Mouse (Mus musculus) olfactory bulb, adult 2 months (tissue): ENCODE measurements around the gene Rbm47. TPM values are rescaled to one million over a fixed set of nuclear protein-coding genes. Genes with fewer than 3 reads are reported as not detected.

Experiments
- H3K27ac ChIP-seq: fragments of 200-500 bp; 2 replicates; pipeline ENCODE4 v1.5.1; 2012; ENCODE audit warnings: low read depth, low read length; ENCODE audit not compliant: insufficient read depth
- H3K4me1 ChIP-seq: fragments of 200-500 bp; 2 replicates; pipeline ENCODE4 v1.6.1; 2012; ENCODE audit warnings: low read length; ENCODE audit not compliant: control insufficient read depth, insufficient read depth
- H3K4me3 ChIP-seq: fragments of 200-500 bp; 2 replicates; pipeline ENCODE4 v1.5.1; 2012; ENCODE audit warnings: mild to moderate bottlenecking, low read depth, low read length, moderate library complexity; ENCODE audit not compliant: insufficient read depth
- CTCF ChIP-seq: fragments of 200-500 bp; IDR thresholded peaks from 2 replicates; pipeline ENCODE4 v1.5.1; 2012; ENCODE audit warnings: low read depth, mild to moderate bottlenecking, low read length, moderate library complexity; ENCODE audit not compliant: insufficient read depth
- POLR2A ChIP-seq: fragments of 200-500 bp; IDR thresholded peaks from 2 replicates; pipeline ENCODE4 v1.6.1; 2012; ENCODE audit warnings: mild to moderate bottlenecking, low read depth, low read length, moderate library complexity; ENCODE audit not compliant: insufficient read depth
- WGBS: fragments of 180-500 bp; shearing (Covaris S2); methylation state at CpG from one replicate; pipeline ENCODE4 v1.1.7; 2018; 5-methylcytosine and 5-hydroxymethylcytosine counted together
- polyA plus RNA-seq: library from polyadenylated mRNA; stranded (reverse); fragments of >200 nt; gene quantifications from 2 replicates; pipeline ENCODE4 v1.2.4, GENCODE M21; 2012; ENCODE audit warnings: low replicate concordance; ENCODE audit not compliant: missing spikeins, insufficient read depth, insufficient read length

Rbm47 gene
- polyA plus RNA-seq, 1 experiment: not detected

DNA sequence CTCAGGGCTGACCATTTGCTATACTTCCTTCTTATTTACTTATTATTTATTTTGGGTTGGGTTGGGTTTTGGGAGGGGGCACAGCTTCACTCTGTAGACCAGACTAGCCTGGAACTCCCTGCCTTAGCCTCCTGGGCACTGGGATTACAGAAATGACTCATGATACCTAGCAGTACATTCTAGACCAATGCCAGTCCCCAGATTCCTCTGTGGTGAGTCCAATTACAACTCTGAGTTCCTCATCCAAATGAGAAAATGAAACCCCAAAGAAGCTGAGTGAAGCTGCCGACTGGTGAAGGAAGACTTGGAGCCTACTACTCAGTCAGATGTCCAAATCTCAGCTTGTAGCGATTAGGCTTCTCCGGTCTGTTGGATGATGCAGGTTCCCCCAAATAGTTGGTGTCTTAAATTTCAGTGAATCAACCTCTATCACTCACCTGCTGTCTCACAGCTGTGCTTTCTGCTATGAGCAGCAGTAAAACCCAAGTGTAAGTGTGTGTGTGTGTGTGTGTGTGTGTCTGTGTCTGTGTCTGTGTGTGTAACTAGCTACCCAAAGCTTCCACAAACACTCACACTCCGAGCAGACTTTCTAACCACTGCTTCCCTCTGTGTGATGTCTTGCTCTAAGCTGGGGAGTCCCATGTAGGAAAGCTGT lies 84.5 kb downstream of the Rbm47 start:
- Histone ChIP-seq H3K27ac (no peak overlapping the region), H3K4me1 (no peaks in the 10 kb centered on the region), H3K4me3 (no peak overlapping the region)
- 94% methylated on average over 4 of the region's 4 CpGs for WGBS
- TF ChIP-seq POLR2A (no peak), CTCF (no peak)

DNA sequence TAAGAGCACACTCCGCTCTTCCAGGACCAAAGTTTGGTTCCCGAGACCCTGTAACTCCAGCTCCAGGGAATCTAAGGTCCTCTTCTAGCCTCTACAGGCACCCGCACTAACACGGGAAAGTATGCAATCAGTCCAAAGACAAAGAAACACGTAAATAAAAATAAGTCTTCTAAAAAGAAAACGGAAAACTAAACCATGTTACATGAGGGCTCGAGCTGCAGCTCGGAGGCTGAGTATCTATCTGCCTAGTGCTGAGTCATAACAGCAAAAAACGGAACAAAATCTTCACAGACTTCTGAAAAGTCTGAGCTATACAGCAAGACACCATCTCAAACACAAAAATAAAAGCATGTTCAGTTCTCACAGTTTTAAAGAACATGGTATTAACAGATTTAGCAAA lies 86.0 kb downstream of the Rbm47 start:
- no peak overlapping the region for H3K27ac ChIP-seq
- WGBS: 78% methylated on average over 9 of the region's 9 CpGs
- H3K4me3 ChIP-seq: no peak overlapping the region
- no peaks in the 10 kb centered on the region for H3K4me1 ChIP-seq
- TF ChIP-seq POLR2A (no peak), CTCF (no peak)

DNA sequence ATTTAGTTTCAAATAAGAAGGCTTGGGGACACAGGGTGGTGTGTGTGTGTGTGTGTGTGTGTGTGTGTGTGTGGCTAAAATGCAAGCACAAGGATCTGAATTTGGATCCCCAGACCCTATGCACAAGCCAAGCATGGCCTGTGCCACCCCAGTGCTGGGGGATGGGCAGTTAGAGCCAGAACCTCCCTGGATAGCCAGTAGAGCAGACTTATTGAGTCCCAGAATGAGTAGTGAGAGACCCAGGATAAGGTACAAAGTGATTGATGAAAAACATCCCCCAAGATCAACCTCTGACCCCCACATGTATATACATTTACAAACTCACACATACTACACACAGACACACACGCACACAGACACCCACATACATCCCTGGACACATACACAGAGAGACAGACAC lies 86.6 kb downstream of the Rbm47 start:
- 95% methylated on average over 1 of the region's 1 CpGs for WGBS
- Histone ChIP-seq H3K4me3 (no peak overlapping the region), H3K27ac (no peak overlapping the region), H3K4me1 (no peaks in the 10 kb centered on the region)
- no peak for TF ChIP-seq POLR2A
- TF ChIP-seq CTCF: no peak

DNA sequence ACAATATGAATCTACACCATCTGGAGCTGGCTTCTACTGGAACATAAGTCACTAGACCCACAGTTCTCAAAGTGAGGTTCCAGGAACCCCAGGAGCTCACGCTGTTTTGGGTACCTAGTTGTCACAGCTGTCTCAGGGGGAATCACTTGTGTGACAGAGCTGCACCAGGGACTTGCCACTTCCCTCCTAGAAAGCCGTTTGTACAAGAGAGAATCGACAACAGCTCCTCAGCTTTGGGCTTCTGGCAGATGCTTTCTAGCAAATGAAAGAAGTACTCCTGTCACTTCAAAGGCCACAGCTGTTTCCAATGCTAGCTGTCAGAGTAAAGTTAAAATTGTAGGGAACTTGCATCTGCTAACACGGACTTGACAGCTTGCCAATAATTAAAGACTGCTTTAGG lies 87.4 kb downstream of the Rbm47 start:
- H3K27ac ChIP-seq: no peak overlapping the region
- WGBS: 47% methylated on average over 4 of the region's 4 CpGs
- H3K4me1 ChIP-seq: no peaks in the 10 kb centered on the region
- TF ChIP-seq POLR2A (no peak), CTCF (no peak)
- H3K4me3 ChIP-seq: no peak overlapping the region

DNA sequence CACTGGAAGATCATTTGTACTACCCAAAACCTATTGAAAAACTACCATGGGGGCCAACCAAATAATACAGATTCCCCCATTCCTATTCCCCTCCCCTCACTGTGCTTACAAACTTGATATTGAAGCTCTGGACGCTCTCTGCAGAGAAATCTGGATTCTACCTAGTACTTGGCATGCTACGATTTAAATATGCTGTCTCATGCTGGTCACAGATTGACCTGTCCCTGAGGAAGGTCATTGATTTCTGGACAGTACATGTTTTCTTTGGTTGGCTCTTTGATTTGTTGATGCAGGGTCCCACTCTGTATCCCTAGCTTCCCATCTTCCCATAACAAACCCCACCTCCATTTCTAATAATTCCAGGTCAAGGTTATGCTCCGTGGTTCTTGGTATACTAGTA lies 88.4 kb downstream of the Rbm47 start:
- TF ChIP-seq CTCF (no peak), POLR2A (no peak)
- Histone ChIP-seq H3K27ac (no peak overlapping the region), H3K4me1 (no peaks in the 10 kb centered on the region), H3K4me3 (no peak overlapping the region)
- WGBS: 96% methylated on average over 3 of the region's 3 CpGs

DNA sequence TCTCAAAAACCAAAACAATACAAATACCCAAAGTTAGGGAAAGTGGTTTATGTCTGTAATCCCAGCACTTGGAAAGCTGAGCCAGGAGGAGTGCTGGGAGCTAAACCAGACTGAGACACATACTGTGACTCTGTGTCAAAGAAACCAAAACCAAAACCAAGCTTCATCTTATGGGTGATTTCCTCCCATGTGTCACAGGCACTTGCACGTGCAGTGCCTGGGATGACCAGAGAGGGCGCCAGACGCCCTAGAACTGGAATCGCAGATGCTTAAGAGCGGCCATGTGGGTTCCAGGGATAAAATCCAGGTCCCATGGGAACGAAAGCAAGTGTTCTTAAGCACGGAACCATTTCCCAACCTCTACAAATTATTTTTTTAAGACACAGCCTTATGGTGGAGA lies 89.6 kb downstream of the Rbm47 start:
- no peak for TF ChIP-seq POLR2A
- no peak for TF ChIP-seq CTCF
- Histone ChIP-seq H3K27ac (no peak overlapping the region), H3K4me3 (no peak overlapping the region), H3K4me1 (no peaks in the 10 kb centered on the region)
- WGBS: 45% methylated on average over 7 of the region's 7 CpGs

DNA sequence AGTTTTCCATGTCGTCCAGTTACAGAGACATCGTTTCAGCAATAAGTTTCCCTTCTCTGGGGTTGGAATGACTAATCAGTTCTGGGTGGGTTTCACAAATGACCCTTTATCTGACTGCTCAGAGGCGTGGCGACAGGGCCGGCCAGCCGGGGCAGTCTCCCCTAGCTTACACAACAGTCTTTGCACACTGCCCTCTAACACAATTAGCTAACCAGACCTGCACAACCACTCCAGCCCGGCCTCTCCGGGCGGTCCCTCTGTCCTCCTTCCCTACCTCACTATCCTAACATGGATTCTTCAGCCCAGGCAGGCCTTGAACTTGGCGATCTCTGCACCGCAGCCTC lies 90.7 kb downstream of the Rbm47 start:
- no peak overlapping the region for H3K4me3 ChIP-seq
- TF ChIP-seq POLR2A (no peak), CTCF (no peak)
- no peak overlapping the region for H3K27ac ChIP-seq
- no peaks in the 10 kb centered on the region for H3K4me1 ChIP-seq
- WGBS: 81% methylated on average over 11 of the region's 11 CpGs

DNA sequence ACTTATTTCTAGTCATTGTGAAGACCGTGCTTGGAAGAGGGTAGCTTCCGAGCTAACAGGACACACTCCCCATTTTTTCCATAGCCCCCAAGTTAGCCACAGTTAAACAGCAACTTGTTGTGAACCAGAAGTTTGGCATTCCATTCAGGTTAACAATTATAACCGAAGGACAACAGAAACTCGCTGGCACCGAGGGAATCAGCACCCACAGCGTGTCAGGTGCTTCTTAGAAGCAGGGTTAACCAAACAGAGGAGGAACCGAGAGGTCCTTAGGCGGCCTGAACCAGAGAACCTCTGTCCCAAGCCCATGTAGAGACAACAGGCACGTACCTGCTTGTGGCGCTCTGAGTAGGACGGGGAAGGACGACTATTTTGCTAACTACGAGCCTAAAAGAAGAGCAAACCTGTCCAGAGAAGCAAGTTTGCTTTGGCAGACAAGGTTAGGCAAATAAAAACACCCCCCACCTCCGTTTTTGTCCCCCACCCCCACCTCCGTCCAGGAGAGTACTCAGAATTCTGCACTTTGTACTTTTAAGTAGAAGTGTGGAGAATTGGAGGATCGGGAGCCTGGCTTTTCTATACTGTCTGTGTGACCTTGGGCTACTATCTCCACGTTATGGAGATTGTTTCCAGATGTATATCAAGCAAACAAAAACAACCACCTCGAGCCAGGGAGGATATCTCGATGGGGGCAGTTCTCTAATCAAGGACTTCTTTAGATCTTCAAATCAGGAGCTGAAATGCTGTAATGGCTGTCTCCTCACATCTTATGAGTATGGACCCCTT lies 91.3 kb downstream of the Rbm47 start:
- TF ChIP-seq POLR2A (no peak), CTCF (no peak)
- Histone ChIP-seq H3K27ac (no peak overlapping the region), H3K4me3 (no peak overlapping the region), H3K4me1 (no peaks in the 10 kb centered on the region)
- WGBS: 89% methylated on average over 19 of the region's 19 CpGs

DNA sequence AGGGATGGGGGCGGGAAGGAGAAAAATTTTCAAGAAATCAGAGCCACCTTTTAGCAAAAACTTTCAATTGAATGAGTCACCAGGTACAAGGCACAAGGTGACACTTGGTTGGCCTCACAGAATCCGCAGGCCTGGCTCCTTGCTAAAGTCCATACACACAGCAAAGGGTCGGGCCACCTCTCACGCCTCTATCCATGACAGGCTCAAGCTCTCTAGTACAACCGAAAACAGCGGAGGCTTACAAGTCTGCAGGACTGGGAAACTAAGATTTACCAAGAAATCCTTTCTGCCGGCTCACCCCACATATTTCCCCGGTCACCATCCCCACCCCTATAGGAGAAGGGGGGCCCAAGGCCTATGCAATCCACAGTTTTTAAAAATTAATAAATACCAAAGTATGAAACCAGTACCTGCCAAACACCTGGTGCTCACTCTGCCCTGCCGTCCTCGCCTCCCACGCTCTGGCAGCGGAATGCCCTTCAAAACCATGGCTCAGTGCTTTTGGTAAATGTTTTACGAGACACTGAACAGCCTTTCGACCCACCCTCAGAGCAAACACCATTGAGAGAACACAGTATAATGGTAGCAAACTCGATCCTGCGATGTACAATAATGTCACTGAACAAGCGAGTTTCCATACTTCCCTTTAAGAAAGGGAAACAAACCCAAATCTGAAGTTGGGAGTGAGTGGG lies 92.2 kb downstream of the Rbm47 start:
- H3K4me1 ChIP-seq: 0 out of 2 replicates have a peak, but pooled peaks cover 2% of the 10 kb centered on the region
- no peak for TF ChIP-seq POLR2A
- no peak for TF ChIP-seq CTCF
- no peak overlapping the region for H3K4me3 ChIP-seq
- WGBS: 95% methylated on average over 17 of the region's 17 CpGs
- H3K27ac ChIP-seq: no peak overlapping the region
